Mouse (Mus musculus) stomach, postnatal 0 days (tissue): ENCODE data around the gene Dusp6.

Source experiments
- CTCF ChIP-seq: IDR thresholded peaks from 2 replicates; pipeline ENCODE4 v1.5.1; 2016; ENCODE audit warnings: antibody characterized with exemption, low read depth, mild to moderate bottlenecking, moderate library complexity
- EP300 ChIP-seq: optimal IDR thresholded peaks from 2 replicates; pipeline ENCODE3; 2016; ENCODE audit warnings: antibody characterized with exemption

GRCm38 (mm10) chr10:99238537-99238936 lies 24.5 kb upstream of the Dusp6 start:
- TF ChIP-seq EP300: no peak
- TF ChIP-seq CTCF: no peak
